Comparison of ENCODE assay signal across 12 mouse cellular contexts in genomic region chr9:101501706-101502465, GRCm38 (mm10).
DNase-seq lines count a peak whose midpoint lies in the region; ATAC-seq lines count a peak whose summit lies in the region.
"Had no signal": no experiment of that assay in that cellular context is flagged by ENCODE, and none has a peak within 500 bp of the region (broad histone marks: within the 10 kb centered on the region; RNA-seq: fewer than 3 reads in every experiment).

No protein-coding gene starts in this region.

- DNase-seq in forebrain, embryonic 14.5 days (ENCODE audit: low spot score): peak; percentile 57
- DNase-seq in layer of hippocampus, postnatal 14 days (ENCODE audit: low spot score in 2 of 2): peak; percentile 29 to 31
- DNase-seq in right cerebral cortex, postnatal 25 days: peak; percentile 7
- DNase-seq in urinary bladder, adult 18-20 months (ENCODE audit: low spot score in 2 of 2): no peak

- 73% methylated on average over 16 of the region's 16 CpGs for WGBS in forebrain, embryonic 14.5 days
- 78% methylated on average over 16 of the region's 16 CpGs for WGBS in forebrain, embryonic 12.5 days
- 61% methylated on average over 16 of the region's 16 CpGs for WGBS in midbrain, embryonic 16.5 days
- 78% methylated on average over 16 of the region's 16 CpGs for WGBS in midbrain, embryonic 13.5 days
- whole genome bisulfite sequencing in intestine, embryonic 15.5 days: 50% methylated on average over 16 of the region's 16 CpGs

- H3K27me3 ChIP-seq in forebrain, embryonic 14.5 days (replicated peaks; ENCODE audit: control insufficient read depth, insufficient read depth, low read length): no peaks in the 10 kb centered on the region
- no peaks in the 10 kb centered on the region for H3K27me3 ChIP-seq in forebrain, embryonic 12.5 days
- H3K27me3 ChIP-seq in midbrain, embryonic 16.5 days (ENCODE audit: control insufficient read depth, insufficient read depth, low read depth, low read length): no peaks in the 10 kb centered on the region
- H3K27me3 ChIP-seq in midbrain, embryonic 13.5 days: no peaks in the 10 kb centered on the region
- no peaks in the 10 kb centered on the region for H3K27me3 ChIP-seq in intestine, embryonic 15.5 days (replicated peaks)
- H3K27me3 ChIP-seq: CH12.LX; kidney, embryonic 15.5 days had no signal

- no peak overlapping the region for H3K9ac ChIP-seq in forebrain, embryonic 14.5 days (ENCODE audit: low read length)
- H3K9ac ChIP-seq in forebrain, embryonic 12.5 days: no peak overlapping the region
- H3K9ac ChIP-seq in midbrain, embryonic 16.5 days (ENCODE audit: low read depth, low read length): no peak overlapping the region
- no peak overlapping the region for H3K9ac ChIP-seq in midbrain, embryonic 13.5 days (replicated peaks)
- H3K9ac ChIP-seq in intestine, embryonic 15.5 days: no peak overlapping the region
- H3K9ac ChIP-seq: kidney, embryonic 15.5 days had no signal

- ATAC-seq in forebrain, embryonic 14.5 days: no peak
- no peak for ATAC-seq in forebrain, embryonic 12.5 days (ENCODE audit: low FRiP score)
- ATAC-seq in midbrain, embryonic 16.5 days: no peak
- no peak for ATAC-seq in midbrain, embryonic 13.5 days
- ATAC-seq in intestine, embryonic 15.5 days: no peak

- H3K4me3 ChIP-seq in forebrain, embryonic 14.5 days (ENCODE audit: low read depth, low read length): no peak overlapping the region
- no peak overlapping the region for H3K4me3 ChIP-seq in forebrain, embryonic 12.5 days (replicated peaks)
- no peak overlapping the region for H3K4me3 ChIP-seq in midbrain, embryonic 16.5 days (ENCODE audit: low read depth, low read length)
- H3K4me3 ChIP-seq in midbrain, embryonic 13.5 days (replicated peaks): no peak overlapping the region
- H3K4me3 ChIP-seq in intestine, embryonic 15.5 days (replicated peaks): no peak overlapping the region
- H3K4me3 ChIP-seq: heart, embryonic 10.5 days; kidney, embryonic 15.5 days had no signal

- no peaks in the 10 kb centered on the region for H3K9me3 ChIP-seq in forebrain, embryonic 14.5 days (replicated peaks; ENCODE audit: control insufficient read depth, low read length)
- H3K9me3 ChIP-seq in forebrain, embryonic 12.5 days: no peaks in the 10 kb centered on the region
- H3K9me3 ChIP-seq in midbrain, embryonic 16.5 days (replicated peaks; ENCODE audit: control insufficient read depth, low read length, poor library complexity, severe bottlenecking): no peaks in the 10 kb centered on the region
- H3K9me3 ChIP-seq in midbrain, embryonic 13.5 days: no peaks in the 10 kb centered on the region
- H3K9me3 ChIP-seq in intestine, embryonic 15.5 days: no peaks in the 10 kb centered on the region
- H3K9me3 ChIP-seq: heart, embryonic 10.5 days; kidney, embryonic 15.5 days had no signal

- H3K36me3 ChIP-seq in forebrain, embryonic 14.5 days (ENCODE audit: control insufficient read depth, insufficient read depth, low read length): no peaks in the 10 kb centered on the region
- H3K36me3 ChIP-seq in forebrain, embryonic 12.5 days (replicated peaks): no peaks in the 10 kb centered on the region
- no peaks in the 10 kb centered on the region for H3K36me3 ChIP-seq in midbrain, embryonic 16.5 days (ENCODE audit: control insufficient read depth, insufficient read depth, low read length)
- no peaks in the 10 kb centered on the region for H3K36me3 ChIP-seq in midbrain, embryonic 13.5 days
- no peaks in the 10 kb centered on the region for H3K36me3 ChIP-seq in intestine, embryonic 15.5 days
- H3K36me3 ChIP-seq: heart, embryonic 10.5 days; kidney, embryonic 15.5 days had no signal

- no peak overlapping the region for H3K4me2 ChIP-seq in forebrain, embryonic 14.5 days (ENCODE audit: low read length)
- H3K4me2 ChIP-seq in forebrain, embryonic 12.5 days: no peak overlapping the region
- no peak overlapping the region for H3K4me2 ChIP-seq in midbrain, embryonic 16.5 days (ENCODE audit: low read length)
- no peak overlapping the region for H3K4me2 ChIP-seq in midbrain, embryonic 13.5 days (replicated peaks)
- no peak overlapping the region for H3K4me2 ChIP-seq in intestine, embryonic 15.5 days (replicated peaks)
- H3K4me2 ChIP-seq: kidney, embryonic 15.5 days had no signal

- H3K4me1 ChIP-seq in forebrain, embryonic 14.5 days (ENCODE audit: control insufficient read depth, insufficient read depth, low read length): no peaks in the 10 kb centered on the region; the same call in 1 of the 2 replicates
- H3K4me1 ChIP-seq in forebrain, embryonic 12.5 days: no peaks in the 10 kb centered on the region
- no peaks in the 10 kb centered on the region; the same call in 1 of the 2 replicates for H3K4me1 ChIP-seq in midbrain, embryonic 16.5 days (ENCODE audit: control insufficient read depth, insufficient read depth, low read length)
- H3K4me1 ChIP-seq in midbrain, embryonic 13.5 days (replicated peaks): no peaks in the 10 kb centered on the region; the same call in 1 of the 2 replicates
- H3K4me1 ChIP-seq in intestine, embryonic 15.5 days (replicated peaks): no peaks in the 10 kb centered on the region

- H3K27ac ChIP-seq in forebrain, embryonic 14.5 days (ENCODE audit: low read depth, low read length): no peak overlapping the region
- no peak overlapping the region for H3K27ac ChIP-seq in forebrain, embryonic 12.5 days
- 0 out of 2 replicates have a peak overlapping the region, but pooled peaks have one; percentile 32 for H3K27ac ChIP-seq in midbrain, embryonic 16.5 days (ENCODE audit: low read length)
- H3K27ac ChIP-seq in midbrain, embryonic 13.5 days: no peak overlapping the region; the same call in 1 of the 2 replicates
- H3K27ac ChIP-seq in intestine, embryonic 15.5 days: no peak overlapping the region
- H3K27ac ChIP-seq: heart, embryonic 10.5 days; kidney, embryonic 15.5 days; macrophage had no signal

Comparison
In these comparisons a context has a peak if more than half of its experiments do, and no peak if none do; other contexts are left out.
1. DNase-seq: peak in forebrain, embryonic 14.5 days (single experiment), layer of hippocampus, postnatal 14 days (2 of 2) and right cerebral cortex, postnatal 25 days (single experiment); none in urinary bladder, adult 18-20 months (0 of 2).